Mouse (Mus musculus): ENCODE data around the gene Atf6.

Gene Atf6

GRCm38 (mm10) chr1:170664620-170665185, 202.9 kb downstream of the Atf6 start:
- no peak for TF ChIP-seq GATA4 (IDR thresholded peaks at IDR 0.05; ENCODE audit: insufficient replicate concordance, low read length)

GRCm38 (mm10) chr1:170659260-170659659, 208.3 kb downstream of the Atf6 start:
- TF ChIP-seq GATA4 (IDR thresholded peaks at IDR 0.05; ENCODE audit: insufficient replicate concordance, low read length), result no peak

DNA sequence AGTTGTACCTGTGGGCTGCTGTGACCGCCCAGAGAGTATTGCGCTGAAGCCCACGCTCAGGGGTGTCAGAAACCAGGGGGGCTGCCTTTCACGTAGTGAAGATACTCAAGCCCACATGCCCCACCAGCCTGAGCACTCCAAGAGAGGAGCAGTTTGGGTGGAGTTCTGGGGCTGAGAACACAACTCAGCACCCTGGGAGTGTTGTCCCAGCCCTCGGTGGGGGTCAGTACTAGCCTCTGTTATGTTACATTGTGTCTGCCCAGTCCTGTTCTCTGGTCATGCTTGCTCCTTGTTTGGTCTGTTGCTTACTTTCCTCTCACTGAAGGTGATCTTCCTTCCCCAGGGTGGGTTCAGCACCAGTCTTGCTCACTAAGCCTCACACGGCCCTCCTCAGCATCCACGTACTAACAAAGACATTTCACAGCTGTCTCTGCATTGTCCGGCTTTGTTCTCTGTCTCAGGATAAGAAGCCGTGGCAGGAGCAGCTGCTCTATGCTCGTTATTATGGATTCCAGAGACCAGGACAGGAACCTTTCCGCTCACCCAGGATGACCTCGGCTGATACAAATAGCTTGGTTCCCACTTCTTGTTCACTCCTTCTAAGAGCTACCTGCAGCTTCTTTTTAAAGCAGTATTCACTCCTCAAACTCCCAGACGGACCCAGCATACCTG, 209.8 kb downstream of the Atf6 start:
- TF ChIP-seq GATA4 (IDR thresholded peaks at IDR 0.05; ENCODE audit: insufficient replicate concordance, low read length), result no peak

GRCm38 (mm10) chr1:170657228-170657521, 210.4 kb downstream of the Atf6 start:
- TF ChIP-seq GATA4 (IDR thresholded peaks at IDR 0.05; ENCODE audit: insufficient replicate concordance, low read length), result no peak

GRCm38 (mm10) chr1:170656518-170657227, 210.9 kb downstream of the Atf6 start:
- TF ChIP-seq GATA4 (IDR thresholded peaks at IDR 0.05; ENCODE audit: insufficient replicate concordance, low read length), result no peak

DNA sequence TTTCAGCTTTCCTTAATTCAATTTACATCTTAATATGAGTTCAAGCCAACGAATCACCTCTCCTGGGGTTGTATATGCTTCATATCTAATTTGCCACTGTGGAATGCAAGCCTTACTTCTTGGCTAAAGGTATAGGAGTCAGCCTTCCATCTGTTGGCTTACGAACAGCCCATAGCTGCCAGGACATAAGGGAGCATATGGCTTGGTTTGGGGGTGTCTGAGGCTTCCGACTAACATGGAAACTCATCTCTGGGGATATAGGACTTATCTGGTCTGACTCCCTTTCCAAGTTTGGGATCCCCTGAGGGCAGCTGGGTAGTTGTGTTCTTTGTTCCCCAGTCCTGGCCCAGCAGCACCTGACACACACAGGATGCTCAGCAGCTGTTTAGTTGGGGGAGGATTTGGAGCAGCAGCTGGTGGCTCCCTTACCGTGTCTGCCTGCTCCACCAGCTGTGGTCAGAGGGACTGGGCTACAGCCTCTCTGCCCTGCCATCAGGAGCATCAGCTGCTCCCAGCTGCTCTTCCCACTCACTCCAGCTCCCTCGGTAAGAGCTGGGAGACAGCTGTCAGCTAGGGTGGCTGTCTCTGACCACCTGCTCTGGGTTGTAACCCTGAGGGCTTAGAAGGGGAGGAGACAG, 212.2 kb downstream of the Atf6 start:
- no peak for TF ChIP-seq GATA4 (IDR thresholded peaks at IDR 0.05; ENCODE audit: insufficient replicate concordance, low read length)

Measured in liver, adult (tissue).